Mouse (Mus musculus): ENCODE data around the gene Pagr1b. TPM values are rescaled to one million over a fixed set of nuclear protein-coding genes. Genes with fewer than 3 reads are reported as not detected.
A peak's percentile ranks its signal among the peaks of the same experiment; 100 is the strongest.

Pagr1b gene
- total RNA-seq, 2 experiments from 2014 or later, result 1.2 to 1.9 TPM

- no peak for DNase-seq
Observed at GRCm38 (mm10) chr7:127019306-127019960, 3.1 kb upstream of the Pagr1b start.

- DNase-seq, result no peak
Observed at GRCm38 (mm10) chr7:127018416-127019305, 2.4 kb upstream of the Pagr1b start.

- DNase-seq, result no peak
Observed at GRCm38 (mm10) chr7:127017950-127018345, 1.7 kb upstream of the Pagr1b start.

- DNase-seq, result peak; percentile 98
Observed at GRCm38 (mm10) chr7:127016971-127017949, 976 bp upstream of the Pagr1b start, which contains the start of gene Pagr1a. Pagr1a (minus strand) TSS chr7:127017352.

GRCm38 (mm10) chr7:127016486-127016938 lies 228 bp upstream of the Pagr1b start:
- peak; percentile 64 for DNase-seq

- DNase-seq, result peak; percentile 43
Observed at GRCm38 (mm10) chr7:127016081-127016480, 203 bp downstream of the Pagr1b start.

GRCm38 (mm10) chr7:127014993-127015392 lies 1.3 kb downstream of the Pagr1b start:
- no peak for DNase-seq

- DNase-seq, result peak; percentile 72
Observed at GRCm38 (mm10) chr7:127014320-127014719, 2.0 kb downstream of the Pagr1b start, which contains the start of gene Mvp. Mvp (minus strand) TSS chr7:127014621.

- no peak for DNase-seq
Observed at GRCm38 (mm10) chr7:127013385-127013784, 2.9 kb downstream of the Pagr1b start.

- DNase-seq, result no peak
Observed at GRCm38 (mm10) chr7:127012845-127013244, 3.4 kb downstream of the Pagr1b start.

- DNase-seq, result no peak
Observed at GRCm38 (mm10) chr7:127012374-127012773, 3.9 kb downstream of the Pagr1b start.

GRCm38 (mm10) chr7:127011717-127012116 lies 4.6 kb downstream of the Pagr1b start:
- DNase-seq, result no peak

- no peak for DNase-seq
Observed at GRCm38 (mm10) chr7:127011051-127011450, 5.2 kb downstream of the Pagr1b start.

- no peak for DNase-seq
Observed at GRCm38 (mm10) chr7:127009307-127010085, 6.8 kb downstream of the Pagr1b start.

GRCm38 (mm10) chr7:127008239-127009019 lies 7.9 kb downstream of the Pagr1b start:
- DNase-seq, result peak; percentile 77

- DNase-seq, result no peak
Observed at GRCm38 (mm10) chr7:127007313-127008024, 8.8 kb downstream of the Pagr1b start.

- no peak for DNase-seq
Observed at GRCm38 (mm10) chr7:127004122-127004875, 12.0 kb downstream of the Pagr1b start.

- DNase-seq, result no peak
Observed at GRCm38 (mm10) chr7:127003620-127004019, 12.7 kb downstream of the Pagr1b start.

- DNase-seq, result no peak
Observed at GRCm38 (mm10) chr7:126999568-126999967, 16.7 kb downstream of the Pagr1b start.
